Mouse (Mus musculus) hindbrain, postnatal 0 days (tissue): ENCODE results near the gene Fuca1. TPM values are rescaled to one million over a fixed set of nuclear protein-coding genes. Genes with fewer than 3 reads are reported as not detected.

Source experiments
- ATAC-seq: fragments of 200-750 bp; cut with Nextera tagmentation; 2 replicates; pipeline ENCODE4 v1.8.0; 2017; ENCODE audit warnings: mild to moderate bottlenecking, moderate TSS enrichment, moderate library complexity
- DNase-seq: peaks from one replicate; pipeline ENCODE4 v3.0.0-alpha.2; 2015; ENCODE audit warnings: low spot score
- H3K27ac ChIP-seq: fragments of 300-500 bp; sonication (generic); 2 replicates; pipeline ENCODE4 v1.5.1; 2014; ENCODE audit warnings: mild to moderate bottlenecking
- H3K27me3 ChIP-seq: fragments of 300-500 bp; sonication (generic); 2 replicates; pipeline ENCODE4 v1.6.1; 2014; ENCODE audit warnings: low read length, mixed read lengths; ENCODE audit not compliant: insufficient read depth
- H3K36me3 ChIP-seq: fragments of 300-500 bp; sonication (generic); 2 replicates; pipeline ENCODE4 v1.6.1; 2014; ENCODE audit warnings: low read length, mixed read lengths; ENCODE audit not compliant: insufficient read depth
- H3K4me1 ChIP-seq: fragments of 300-500 bp; sonication (generic); 2 replicates; pipeline ENCODE4 v1.6.1; 2014; ENCODE audit warnings: antibody characterized with exemption, low read length, mixed read lengths; ENCODE audit not compliant: insufficient read depth
- H3K4me2 ChIP-seq: fragments of 300-500 bp; sonication (generic); 2 replicates; pipeline ENCODE4 v1.6.1; 2014; ENCODE audit warnings: low read depth, mild to moderate bottlenecking, low read length, moderate library complexity, mixed read lengths
- H3K4me3 ChIP-seq: fragments of 300-500 bp; sonication (generic); 2 replicates; pipeline ENCODE4 v1.5.1; 2014; ENCODE audit warnings: low read length
- H3K9ac ChIP-seq: fragments of 300-500 bp; sonication (generic); replicated peaks from 2 replicates; pipeline ENCODE4 v1.6.1; 2014; ENCODE audit warnings: mild to moderate bottlenecking, low read length, moderate library complexity, mixed read lengths
- H3K9me3 ChIP-seq: fragments of 300-500 bp; sonication (generic); 2 replicates; pipeline ENCODE4 v1.6.1; 2016; ENCODE audit warnings: low read length, mixed read lengths
- CTCF ChIP-seq: IDR thresholded peaks from 2 replicates; pipeline ENCODE4 v1.5.1; 2016; ENCODE audit warnings: antibody characterized with exemption, control low read depth, low read depth
- WGBS: fragments of 180-500 bp; shearing (Covaris S2); extraction: QIAGEN DNeasy Blood & Tissue Kit; methylation state at CpG from one replicate; pipeline ENCODE4 v1.1.7; 2014; 5-methylcytosine and 5-hydroxymethylcytosine counted together
- polyA plus RNA-seq: library from polyadenylated mRNA; unstranded; fragments of >200 nt; fragmentation: Nextera tagmentation; extraction: Ambion mirVana; gene quantifications from 2 replicates; pipeline ENCODE4 v1.2.1, GENCODE M21; 2015
- total RNA-seq: library from RNA; depleted of rRNA; stranded (reverse); fragments of >200 nt; gene quantifications from 2 replicates; pipeline ENCODE4 v1.2.3, GENCODE M21; 2014

Fuca1 gene
- total and polyA plus RNA-seq, 2 experiments from 2014 or later: 43.6 to 97.3 TPM

GRCm38 (mm10) chr4:135898380-135899049, 22.0 kb upstream of the Fuca1 start:
- Histone ChIP-seq H3K27me3 (no peaks in the 10 kb centered on the region), H3K4me1 (no peaks in the 10 kb centered on the region), H3K27ac (no peak overlapping the region), H3K4me3 (no peak overlapping the region), H3K36me3 (no peaks in the 10 kb centered on the region), H3K9ac (no peak overlapping the region), H3K9me3 (no peaks in the 10 kb centered on the region), H3K4me2 (no peak overlapping the region)
- 77% methylated on average over 8 of the region's 9 CpGs for WGBS
- ATAC-seq (no peak), DNase-seq (no peak)
- TF ChIP-seq CTCF: no peak

GRCm38 (mm10) chr4:135899050-135899448, 21.5 kb upstream of the Fuca1 start:
- WGBS: 90% methylated on average over 7 of the region's 7 CpGs
- no peak overlapping the region for H3K4me2 ChIP-seq
- H3K27me3 ChIP-seq: no peaks in the 10 kb centered on the region
- no peaks in the 10 kb centered on the region for H3K4me1 ChIP-seq
- H3K4me3 ChIP-seq: no peak overlapping the region
- no peak for DNase-seq
- H3K27ac ChIP-seq: no peak overlapping the region
- no peak for ATAC-seq
- no peak overlapping the region for H3K9ac ChIP-seq
- H3K36me3 ChIP-seq: no peaks in the 10 kb centered on the region
- TF ChIP-seq CTCF: no peak
- no peaks in the 10 kb centered on the region for H3K9me3 ChIP-seq

GRCm38 (mm10) chr4:135900008-135900407, 20.5 kb upstream of the Fuca1 start:
- no peaks in the 10 kb centered on the region for H3K4me1 ChIP-seq
- no peak overlapping the region for H3K27ac ChIP-seq
- no peak for ATAC-seq
- H3K9me3 ChIP-seq: no peaks in the 10 kb centered on the region
- TF ChIP-seq CTCF: no peak
- no peak overlapping the region for H3K4me2 ChIP-seq
- no peak overlapping the region for H3K9ac ChIP-seq
- 81% methylated on average over 5 of the region's 5 CpGs for whole genome bisulfite sequencing
- DNase-seq: no peak
- H3K4me3 ChIP-seq: no peak overlapping the region
- H3K27me3 ChIP-seq: no peaks in the 10 kb centered on the region
- H3K36me3 ChIP-seq: no peaks in the 10 kb centered on the region

- Histone ChIP-seq H3K4me2 (no peak overlapping the region), H3K9me3 (no peaks in the 10 kb centered on the region), H3K27ac (no peak overlapping the region), H3K4me1 (no peaks in the 10 kb centered on the region), H3K27me3 (no peaks in the 10 kb centered on the region), H3K4me3 (no peak overlapping the region), H3K9ac (no peak overlapping the region), H3K36me3 (no peaks in the 10 kb centered on the region)
- no peak for DNase-seq
- no peak for TF ChIP-seq CTCF
- no peak for ATAC-seq
- WGBS: 94% methylated on average over 4 of the region's 4 CpGs
These were observed 17.8 kb upstream of the Fuca1 start for GRCm38 (mm10) chr4:135902606-135903242.

- WGBS: 55% methylated on average over 1 of the region's 1 CpGs
These were observed 15.7 kb upstream of the Fuca1 start for GRCm38 (mm10) chr4:135904810-135905209.

GRCm38 (mm10) chr4:135906633-135907032, 13.9 kb upstream of the Fuca1 start:
- Histone ChIP-seq H3K36me3 (no peaks in the 10 kb centered on the region), H3K4me2 (no peak overlapping the region), H3K4me1 (no peaks in the 10 kb centered on the region), H3K9me3 (no peaks in the 10 kb centered on the region), H3K27ac (no peak overlapping the region), H3K9ac (no peak overlapping the region), H3K27me3 (no peaks in the 10 kb centered on the region), H3K4me3 (no peak overlapping the region)
- 90% methylated on average over 3 of the region's 3 CpGs for WGBS
- no peak for DNase-seq
- TF ChIP-seq CTCF: no peak
- ATAC-seq: no peak

More at GRCm38 (mm10) chr4:135904810-135905209, 15.7 kb upstream of the Fuca1 start:
- ATAC-seq: no peak
- Histone ChIP-seq H3K4me3 (no peak overlapping the region), H3K9me3 (no peaks in the 10 kb centered on the region), H3K36me3 (no peaks in the 10 kb centered on the region), H3K4me2 (no peak overlapping the region), H3K4me1 (no peaks in the 10 kb centered on the region), H3K9ac (no peak overlapping the region), H3K27ac (no peak overlapping the region), H3K27me3 (no peaks in the 10 kb centered on the region)
- TF ChIP-seq CTCF: no peak
- no peak for DNase-seq
